Mouse (Mus musculus) lung, postnatal 14 days (tissue): Measurements from ENCODE around the gene Gabarapl2.
"Not testable (repeated sequence)": the region's sequence is repeated elsewhere in the genome, so short reads cannot be mapped to it uniquely, and the experiment has no call there.

Experiments
- DNase-seq: peaks from one replicate; pipeline ENCODE4 v3.0.0; 2021

Gene Gabarapl2

DNA sequence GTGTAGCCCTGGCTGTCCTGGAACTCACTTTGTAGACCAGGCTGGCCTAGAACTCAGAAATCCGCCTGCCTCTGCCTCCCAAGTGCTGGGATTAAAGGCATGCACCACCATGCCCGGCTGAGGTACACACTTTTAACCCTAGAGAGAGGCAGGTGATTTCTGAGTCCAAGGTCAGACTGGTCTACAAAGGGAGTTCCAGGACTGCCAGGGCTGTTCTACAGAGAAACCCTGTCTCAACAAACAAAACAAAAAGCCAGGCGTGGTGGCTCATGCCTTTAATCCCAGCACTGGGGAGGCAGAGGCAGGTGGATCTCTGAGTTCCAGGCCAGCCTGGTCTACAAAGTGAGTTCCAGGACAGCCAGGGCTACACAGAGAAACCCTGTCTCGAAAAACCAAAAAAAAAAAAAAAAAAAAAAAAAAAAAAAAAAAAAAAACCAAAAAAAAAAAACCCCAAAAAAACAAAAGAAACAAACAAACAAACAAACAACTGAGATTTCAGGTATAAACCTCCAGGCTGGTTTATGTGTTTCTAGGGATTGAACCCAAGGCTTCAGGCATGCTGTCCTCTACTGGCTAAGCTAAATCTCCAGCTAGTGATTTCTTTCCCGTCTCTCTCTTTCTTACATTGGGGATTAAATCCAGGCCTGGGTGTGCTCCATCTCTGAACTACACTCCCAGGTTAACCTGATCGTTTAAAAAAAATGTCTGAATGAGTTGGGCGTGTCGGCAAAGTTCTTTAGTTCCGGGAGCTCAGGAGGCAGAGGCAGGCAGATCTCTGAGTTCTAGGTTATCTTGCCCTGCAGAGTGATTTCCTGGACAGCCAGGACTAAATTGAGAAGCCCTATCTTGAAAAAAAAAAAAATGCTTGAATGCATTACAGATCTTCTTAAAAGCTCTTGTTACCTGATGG lies 2.2 kb upstream of the Gabarapl2 start:
- not testable (repeated sequence) for DNase-seq

DNA sequence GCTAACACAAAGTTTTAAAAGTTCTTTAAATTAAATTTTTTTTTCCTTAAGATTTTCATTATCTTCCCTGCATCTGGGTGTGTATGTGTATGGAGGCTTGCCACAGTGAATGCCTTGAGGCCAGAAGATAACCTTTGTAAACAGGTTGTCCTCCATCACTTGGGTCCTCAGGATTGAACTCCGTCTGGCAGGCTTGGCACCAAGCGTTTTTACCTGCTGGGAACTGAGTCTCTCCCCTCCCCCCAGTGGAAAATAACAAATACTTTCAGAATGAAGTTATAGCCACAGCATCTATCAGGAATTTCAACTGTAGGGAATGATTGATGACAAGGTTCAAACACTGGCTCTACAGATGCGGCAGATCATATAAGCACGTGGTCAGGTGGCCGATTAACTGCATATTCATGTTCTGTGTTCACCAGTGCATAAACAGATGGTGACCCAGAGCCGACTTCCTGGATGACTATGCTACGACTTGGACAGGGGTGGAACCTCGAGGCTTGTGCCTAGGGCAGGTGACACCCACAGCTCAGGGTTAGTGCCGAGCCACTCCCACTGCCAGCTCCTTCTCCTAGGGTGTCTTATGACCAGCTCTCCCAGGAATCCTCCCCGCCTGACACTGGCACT lies 874 bp upstream of the Gabarapl2 start:
- peak; percentile 16 for DNase-seq

DNA sequence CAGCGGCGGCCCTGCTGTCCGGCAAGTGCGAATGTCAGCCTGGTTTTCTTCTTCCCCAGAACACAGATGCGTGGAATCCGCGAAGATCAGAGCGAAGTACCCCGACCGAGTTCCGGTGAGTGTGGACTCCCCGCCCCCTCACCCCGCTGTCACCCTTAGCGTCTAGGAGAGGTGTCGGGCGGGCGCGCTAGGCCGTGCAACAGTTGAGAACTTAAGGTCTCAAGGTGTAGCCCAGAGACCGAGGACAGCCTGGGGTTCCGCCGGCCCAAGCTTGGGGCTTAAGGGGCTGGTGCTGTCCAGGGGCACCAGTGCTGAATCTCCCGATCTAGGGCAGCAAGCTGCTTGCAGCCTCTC lies 575 bp downstream of the Gabarapl2 start:
- DNase-seq, result peak; percentile 46

DNA sequence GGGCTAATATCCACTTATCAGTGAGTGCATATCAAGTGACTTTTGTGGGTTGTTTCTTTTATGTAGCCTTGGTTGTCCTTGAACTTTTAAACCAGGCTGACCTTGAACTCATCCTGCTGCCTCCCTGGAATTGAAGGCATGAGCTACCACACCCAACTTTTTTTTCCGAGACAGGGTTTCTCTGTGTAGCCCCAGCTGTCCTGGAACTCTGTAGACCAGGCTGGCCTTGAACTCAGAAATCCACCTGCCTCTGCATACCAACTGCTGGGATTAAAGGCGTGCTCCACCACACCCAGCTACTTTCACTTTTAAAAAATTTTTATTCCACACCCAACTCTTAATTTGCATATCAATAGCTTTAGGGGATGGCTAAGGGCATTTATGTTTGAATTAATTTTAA lies 3.0 kb downstream of the Gabarapl2 start:
- no peak for DNase-seq

DNA sequence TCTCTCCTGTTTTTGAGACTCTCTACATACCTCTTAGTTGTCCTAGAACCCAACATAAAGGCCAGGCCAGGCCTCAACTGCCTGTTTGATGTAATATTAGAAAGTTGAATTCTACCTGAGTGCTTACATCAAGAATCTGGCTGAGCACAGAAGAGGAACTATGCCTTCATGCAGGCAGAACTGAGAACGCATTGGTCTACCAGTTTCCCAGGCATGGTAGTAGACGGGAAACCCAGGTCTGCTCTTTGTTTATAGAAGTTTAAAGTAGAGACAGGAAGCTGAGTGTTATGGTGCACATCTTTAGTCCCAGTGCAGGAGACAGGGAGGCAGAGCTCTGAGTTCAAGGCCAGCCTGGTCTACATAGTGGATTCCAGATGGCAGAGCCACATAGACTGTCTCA lies 6.6 kb downstream of the Gabarapl2 start:
- DNase-seq, result no peak

DNA sequence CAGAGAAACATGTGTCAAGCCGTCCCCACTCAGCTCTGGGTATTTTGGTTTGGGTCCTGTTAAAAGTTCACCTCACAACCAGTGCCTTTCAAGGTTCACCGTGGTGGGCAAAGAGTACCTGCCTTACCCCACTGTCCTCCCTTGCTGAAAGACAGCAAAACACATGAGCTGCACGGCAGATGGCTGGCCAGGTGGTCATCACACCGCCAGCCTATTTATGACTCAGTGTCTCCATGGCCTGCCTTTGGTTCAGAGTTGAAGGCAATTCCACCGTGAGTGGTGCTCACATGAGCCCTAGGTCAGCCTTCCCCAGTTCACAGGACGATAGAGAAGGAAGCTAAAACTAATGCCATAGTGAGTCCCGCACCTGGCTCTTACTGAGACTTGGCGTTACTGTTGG lies 7.5 kb downstream of the Gabarapl2 start:
- no peak for DNase-seq

DNA sequence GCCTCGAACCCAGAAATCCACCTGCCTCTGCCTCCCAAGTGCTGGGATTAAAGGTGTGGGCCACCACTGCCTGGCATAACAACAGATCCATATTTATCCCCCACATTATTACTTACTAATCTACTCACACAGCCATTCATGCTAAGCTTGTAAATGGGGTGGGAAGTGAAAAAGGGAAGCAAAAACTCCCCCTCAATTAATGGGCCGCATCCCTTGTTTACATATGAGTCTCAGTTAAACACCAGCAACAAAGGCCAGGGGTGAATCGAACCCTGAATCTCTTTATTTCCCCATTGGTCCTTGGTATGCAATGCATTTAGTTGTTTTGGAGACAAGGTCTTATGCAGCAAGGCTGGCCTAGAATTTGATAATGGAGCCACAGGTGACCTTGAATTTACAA lies 10.3 kb downstream of the Gabarapl2 start:
- DNase-seq, result no peak

DNA sequence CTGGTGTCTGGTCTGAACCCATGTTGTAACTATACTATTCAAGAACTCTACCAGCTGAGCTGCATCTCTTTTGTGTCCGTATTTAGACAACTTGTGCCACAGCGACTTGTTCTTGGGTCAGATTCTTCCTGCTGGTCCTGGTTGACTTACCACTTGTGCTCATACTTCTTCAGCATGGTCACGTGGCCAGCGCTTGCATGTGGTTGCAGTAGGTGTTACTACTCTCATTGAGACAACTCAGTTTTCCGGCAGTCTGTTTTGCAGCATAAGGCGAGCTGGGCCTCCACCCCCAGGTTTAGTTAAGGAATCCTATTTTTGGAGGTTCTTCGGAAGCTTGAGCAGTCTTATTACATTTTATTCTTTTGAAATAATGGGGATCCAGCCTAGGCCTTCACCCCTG lies 10.8 kb downstream of the Gabarapl2 start:
- DNase-seq, result no peak

DNA sequence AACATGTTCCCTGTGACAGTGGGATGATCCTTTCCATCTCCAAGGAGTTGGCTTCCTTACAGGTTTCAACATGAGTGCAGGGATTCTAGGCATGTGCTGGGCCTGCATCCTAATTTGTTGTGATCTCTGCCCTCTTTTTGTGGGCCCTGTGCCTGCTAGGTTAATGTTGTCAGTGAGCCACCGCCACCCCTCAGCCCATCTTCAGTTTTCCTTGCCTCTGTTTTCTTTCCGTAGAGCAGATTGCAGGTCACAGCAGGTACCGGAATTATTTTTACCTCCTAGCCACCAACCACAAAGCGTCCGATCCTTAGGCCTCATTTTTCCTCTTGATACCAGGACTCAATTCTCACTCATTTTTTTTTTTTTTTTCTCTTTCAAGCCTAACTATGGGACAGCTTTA lies 11.4 kb downstream of the Gabarapl2 start:
- DNase-seq, result no peak

DNA sequence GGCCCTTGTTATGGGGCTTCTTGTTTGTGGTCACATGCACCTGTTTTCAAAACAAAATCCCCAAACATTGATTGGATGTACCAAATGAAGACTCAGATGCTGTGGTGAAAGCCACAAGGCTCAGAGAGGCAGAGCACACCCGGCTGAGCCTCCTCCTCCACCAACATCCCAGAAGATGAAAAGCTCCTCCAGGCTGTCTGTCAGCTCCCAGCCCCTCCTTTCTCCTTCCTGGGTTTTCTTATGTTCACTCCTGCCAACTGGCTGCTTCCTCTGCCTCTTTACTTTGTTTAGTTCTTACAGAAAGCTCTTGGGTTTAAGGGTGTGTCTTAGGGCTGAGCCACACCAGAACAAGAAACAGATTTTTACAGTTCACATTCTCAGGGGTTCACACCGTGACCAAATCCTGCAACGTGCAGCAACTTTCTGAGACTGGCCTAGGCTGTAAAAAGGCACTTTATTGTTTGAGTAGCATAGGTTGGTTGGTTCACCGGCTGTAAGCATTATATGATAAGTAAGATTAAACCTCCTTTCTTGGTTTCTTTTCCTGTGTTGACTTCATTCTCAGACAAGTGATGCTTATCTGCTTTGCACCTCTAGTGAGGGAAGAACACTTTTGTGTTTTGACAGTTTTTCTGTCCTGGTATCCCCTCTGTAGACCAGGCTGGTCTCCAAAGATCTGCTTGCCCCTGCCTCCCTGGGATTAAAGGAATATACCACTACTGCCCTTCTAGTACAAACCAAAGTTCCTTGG lies 14.5 kb downstream of the Gabarapl2 start:
- DNase-seq, result no peak

DNA sequence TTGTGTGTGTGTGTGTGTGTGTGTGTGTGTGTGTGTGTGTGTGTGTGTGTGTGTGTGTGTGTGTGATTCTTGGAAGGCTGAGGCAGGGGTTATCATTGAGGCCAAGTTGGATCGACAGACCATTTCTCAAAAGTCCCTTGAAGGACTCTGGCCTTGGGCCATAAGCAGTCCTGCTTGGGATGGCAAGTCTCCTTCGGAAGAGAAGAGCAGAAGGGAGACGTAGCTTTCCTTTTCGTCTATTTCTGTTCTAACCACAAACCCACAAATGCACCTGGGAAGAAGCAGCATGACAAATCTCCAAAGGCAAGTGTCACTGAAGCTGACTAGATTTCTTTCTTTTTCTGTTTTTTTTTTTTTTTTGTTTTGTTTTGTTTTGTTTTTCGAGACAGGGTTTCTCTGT lies 15.4 kb downstream of the Gabarapl2 start:
- no peak for DNase-seq

DNA sequence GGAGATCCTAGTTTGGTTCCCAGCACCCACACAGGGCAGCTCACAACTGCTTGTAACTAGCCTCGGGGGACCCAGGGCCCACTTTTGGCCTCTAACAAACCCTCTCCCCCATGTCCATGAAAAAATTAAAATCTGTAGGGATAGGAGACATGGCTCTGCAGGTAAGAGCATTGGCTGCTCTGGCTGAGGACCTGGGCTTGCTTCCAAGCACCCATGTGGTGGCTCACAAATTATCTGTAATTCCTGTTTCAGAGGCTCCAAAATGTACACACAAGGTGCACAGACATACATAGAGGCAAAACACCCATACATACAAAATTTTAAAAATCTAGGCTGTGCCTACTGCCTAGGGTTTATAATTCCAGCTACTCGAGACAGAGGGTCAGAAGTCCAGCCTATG lies 16.7 kb downstream of the Gabarapl2 start:
- no peak for DNase-seq

DNA sequence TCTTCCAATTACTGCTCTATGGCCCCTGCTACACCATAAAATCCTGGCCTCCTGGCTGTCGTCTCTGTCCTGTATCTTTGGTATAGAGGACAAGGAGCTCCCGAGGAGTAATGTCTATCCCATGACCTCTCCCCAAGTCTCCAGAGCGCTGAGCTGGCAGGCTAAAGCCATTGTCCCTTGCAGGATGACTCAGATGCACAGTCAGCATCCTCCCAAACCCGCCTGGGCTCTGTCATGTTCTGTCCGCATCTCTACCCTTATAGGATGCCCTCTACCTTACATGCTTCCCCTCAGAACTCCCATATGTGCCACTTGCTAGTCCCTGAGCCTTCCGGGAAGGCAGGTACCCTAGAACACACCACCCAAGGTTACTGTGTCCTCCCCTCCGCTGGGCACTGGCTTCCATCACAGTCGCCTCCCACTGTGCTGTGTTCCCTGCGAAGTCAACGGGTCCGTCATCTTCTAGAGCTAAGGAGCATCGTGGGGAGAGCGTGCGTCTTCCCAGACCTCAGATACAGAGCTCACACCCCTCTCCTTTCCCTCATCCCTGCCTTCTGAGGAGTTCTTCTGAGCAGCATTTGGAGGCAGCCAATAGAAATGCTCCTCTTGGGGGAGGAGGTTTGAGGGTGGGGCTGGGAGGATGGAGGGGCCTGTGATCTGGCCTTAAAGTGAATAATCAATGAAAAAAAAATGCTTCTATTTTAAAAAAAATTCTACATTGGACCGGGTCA lies 20.3 kb downstream of the Gabarapl2 start:
- no peak for DNase-seq

DNA sequence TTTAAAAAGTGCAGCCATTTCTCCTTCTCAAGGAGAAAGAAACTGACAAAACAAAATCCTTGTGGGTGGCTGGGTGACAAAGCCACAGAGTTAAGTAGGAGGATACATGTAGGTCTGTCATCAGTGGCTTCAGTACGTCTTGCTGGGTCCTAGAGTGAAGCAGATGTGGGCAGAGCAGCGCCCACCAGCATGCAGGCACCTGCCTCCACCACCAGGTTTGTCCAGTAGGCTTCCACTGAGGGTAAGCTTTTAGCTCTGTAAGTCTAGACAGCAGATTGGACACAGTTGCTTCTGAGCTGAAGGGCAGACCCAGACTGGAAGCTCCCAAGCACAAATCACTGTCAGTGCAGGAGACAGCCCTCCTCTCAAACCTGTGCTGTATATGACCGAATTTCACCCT lies 20.8 kb downstream of the Gabarapl2 start:
- DNase-seq, result no peak

DNA sequence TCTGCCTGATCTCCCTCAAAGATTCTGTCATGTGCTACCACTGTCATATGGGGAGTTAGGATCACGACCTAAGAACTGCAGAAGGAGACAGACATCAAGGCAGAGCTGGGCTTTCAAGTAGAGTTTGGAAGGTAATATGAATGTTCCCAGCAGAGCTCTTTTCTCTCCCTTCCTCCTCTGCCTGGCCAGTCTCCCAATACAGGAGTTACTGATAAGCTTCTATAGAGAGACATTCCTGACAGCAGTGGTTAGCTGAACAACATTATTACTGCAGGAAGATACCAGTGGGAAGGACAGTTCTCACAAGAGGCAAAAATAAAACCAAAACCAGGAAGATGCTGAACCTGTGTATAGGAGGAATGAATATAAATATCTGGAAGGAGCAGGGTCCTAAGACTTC lies 22.1 kb downstream of the Gabarapl2 start:
- DNase-seq, result no peak

DNA sequence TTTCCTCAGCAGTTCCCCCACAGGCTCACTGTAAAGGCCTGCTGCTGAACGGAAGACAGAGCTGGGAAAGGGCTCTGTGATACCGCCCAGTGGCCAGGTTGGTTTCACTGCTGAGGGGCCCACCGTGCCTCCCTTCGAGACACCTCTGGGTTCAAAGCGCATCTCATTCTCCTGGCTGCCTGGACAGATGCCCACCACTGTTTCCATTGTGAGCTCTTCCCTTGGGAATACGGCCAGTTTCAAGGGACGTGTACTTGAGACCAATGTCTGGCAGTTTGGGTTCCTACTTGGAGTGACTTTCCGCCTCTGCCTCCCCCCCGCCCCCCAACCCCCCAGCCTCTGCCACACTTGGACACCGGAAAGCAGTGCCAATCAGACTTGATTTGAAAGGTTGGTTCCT lies 22.6 kb downstream of the Gabarapl2 start:
- DNase-seq, result no peak

DNA sequence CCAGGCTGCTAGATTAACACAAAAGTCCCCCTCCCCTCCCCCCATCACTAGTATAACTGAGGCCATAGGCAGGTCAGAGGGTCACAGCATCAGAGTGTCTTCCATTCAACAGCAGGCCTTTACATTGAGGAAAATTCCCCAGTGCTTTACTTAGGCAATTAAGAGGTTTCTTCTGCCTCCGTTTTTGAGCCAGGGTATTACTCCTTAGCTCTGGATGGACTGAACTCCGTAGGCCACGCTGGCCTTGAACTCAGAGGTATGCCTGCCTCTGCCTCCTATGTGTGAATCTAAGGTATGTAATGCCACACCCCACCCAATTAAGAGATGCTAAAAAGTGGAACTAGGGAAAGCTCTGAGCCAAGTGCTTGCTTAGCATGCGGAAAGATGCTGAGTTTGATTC lies 23.0 kb downstream of the Gabarapl2 start:
- no peak for DNase-seq

DNA sequence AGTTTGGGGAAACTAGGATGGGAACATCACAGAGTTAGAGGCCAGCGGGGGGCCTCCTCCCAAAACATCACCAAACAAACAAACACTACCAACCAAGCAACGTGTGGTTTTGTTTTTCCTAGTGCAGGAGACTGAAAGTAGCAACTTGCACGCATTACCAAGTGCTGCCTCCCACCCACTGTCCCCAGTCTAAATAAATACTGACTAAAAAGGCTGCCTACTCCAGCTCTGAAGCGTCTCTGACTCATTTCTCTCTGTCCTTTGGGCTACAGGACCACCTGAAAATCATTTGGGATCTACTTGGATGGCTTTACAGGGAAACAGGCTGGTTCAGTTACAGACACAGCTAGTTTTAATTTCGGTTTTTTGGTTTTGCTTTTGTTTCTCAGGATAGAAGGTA lies 23.8 kb downstream of the Gabarapl2 start:
- DNase-seq, result no peak

DNA sequence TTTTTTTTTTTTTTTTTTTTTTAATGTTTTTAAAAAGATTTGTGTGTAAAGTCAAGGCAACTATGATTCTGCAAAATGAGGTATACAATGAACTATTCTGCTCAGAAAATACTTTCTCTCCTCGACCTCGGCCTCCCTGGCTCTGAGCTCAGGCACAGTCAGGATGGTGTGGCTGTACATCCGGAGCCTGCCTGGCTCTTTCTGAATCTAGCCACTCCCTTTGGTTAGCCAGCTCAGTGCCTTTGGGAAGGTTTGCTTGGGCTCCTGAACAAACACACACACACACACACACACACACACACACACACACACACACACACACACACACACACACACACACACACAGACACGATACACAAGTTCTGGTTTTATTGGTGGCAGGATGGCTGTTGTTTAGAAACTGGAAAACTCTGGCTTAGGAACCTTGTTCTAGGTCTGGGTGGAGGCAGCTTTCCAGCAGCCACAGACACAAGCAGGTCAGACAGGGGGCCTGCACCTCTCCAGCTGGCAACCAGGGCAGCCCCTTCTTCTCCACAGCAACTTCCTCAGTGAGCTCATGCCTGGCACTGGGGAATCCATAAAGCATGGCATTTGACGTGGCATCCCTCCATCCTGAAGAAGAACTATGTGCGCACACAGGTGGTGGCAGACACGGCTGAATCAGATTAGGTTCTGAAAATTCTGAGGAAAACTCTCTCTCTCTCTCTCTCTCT lies 24.5 kb downstream of the Gabarapl2 start:
- DNase-seq, result no peak

DNA sequence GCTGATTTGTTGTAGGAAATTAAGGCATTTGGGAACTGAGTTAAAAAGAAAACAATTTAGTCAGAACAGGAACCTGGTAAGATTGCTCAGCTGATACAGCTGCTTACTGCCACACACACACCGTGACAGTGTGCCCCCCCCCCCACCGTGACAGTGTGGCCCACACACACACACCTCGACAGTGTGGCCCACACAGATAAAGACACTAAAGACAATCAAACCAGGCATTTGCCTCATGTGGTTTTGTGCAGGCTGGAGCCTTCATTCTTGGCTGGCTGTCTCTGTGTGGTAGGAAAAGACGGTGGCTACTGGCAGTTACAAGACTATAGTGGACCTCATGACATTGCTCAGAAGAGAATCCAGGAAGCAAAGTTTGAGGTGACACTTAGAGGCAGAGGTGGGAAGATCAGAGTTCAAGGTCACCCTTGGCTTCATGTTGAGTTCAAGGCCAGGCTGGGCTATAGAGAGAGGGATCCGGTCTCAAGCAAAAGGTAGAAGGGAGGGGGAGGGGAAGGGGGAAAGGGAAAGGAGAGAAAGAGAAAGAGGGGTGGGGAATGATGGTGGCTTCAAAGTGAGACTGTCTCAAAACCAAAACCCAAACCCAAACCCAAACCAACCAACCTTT lies 26.9 kb downstream of the Gabarapl2 start:
- DNase-seq, result no peak

DNA sequence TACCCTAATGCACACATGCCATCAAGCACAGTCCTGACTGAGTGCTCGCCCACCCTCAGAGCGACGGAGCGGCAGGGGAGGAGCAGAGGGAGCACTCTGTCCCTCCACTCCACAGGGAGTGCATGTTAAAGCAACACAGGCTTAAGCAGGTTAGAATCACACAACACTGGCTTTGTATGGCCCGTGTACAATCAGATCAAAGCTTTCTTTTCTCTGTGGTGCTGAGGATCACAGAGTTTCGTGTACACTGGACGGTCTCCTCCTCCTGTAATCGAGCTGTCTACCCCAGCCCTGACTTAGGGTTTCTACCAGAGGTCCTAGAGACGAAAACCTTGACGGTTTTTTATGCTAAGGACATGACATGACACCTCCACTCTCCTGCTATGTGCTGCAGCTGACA lies 28.0 kb downstream of the Gabarapl2 start:
- DNase-seq, result no peak

DNA sequence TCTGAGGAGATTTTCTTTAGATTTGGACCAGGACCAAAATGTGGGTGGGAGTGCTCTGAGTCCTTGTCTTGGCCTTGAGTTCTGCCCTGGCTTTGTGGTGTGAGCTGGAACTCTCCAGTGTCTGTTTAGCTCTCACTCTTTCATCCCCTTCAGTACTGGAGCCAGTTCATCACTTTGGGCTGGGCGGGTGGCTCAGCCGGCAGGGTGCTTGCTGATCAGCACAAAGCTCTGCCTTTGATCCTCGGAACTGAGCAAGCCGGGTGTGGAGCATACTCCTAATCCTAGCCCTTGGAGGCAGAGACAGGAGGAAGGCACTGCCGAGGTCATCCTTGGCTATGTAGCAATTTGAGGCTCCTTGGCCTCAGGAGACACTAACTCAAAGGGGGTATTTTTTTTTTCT lies 28.5 kb downstream of the Gabarapl2 start:
- no peak for DNase-seq
